Mouse (Mus musculus): ENCODE results near the gene Dnajc4. TPM values are rescaled to one million over a fixed set of nuclear protein-coding genes. Genes with fewer than 3 reads are reported as not detected.

The Dnajc4 gene
- 10 to 100 TPM; 48.2 to 56.1 TPM for total RNA-seq (2021)

DNA sequence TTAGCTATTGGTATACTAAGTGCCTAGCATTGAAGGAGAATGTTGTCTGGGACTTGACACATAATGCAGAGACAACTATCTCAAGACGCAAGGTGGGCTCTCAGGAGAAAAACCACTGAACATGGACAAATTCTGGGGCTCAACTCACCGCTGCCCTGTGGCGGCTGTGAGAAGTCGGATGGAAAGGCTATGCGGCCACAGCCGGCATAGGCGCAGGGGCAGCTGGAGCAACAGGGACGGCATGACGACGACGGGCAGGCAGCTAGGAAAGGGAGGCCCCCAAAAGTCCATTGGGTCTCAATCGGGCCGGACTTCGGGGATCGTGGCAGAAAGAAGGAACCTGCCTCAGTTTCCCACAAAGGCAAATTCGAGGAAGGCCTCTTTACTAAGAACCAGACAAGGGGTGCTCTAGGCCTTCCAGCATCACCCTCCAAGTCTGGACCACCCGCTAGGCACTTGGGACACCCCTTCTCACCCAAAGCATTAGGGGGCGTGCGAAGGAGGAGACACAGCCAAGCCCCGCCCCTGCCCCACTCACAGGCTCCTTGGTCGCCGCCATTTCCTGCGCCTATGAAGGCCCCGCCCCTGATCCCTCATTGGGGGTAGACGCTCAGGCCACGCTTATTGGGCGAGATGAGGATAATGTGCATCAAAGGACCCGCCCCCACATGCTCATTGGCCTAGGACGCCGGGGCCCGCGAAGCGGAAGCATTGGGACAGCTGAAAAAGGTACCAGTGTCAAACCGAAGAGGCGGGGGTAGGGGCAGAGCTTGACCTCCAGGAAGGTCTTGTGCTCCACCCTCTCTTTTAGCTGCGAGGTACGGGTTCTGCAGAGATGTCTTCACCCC, at the start of gene Dnajc4:
TSS of gene Dnajc4 (minus strand) at position 562 of the 848 bp plus-strand sequence.
- intact Hi-C loops (cut with DNase I) = no loop called here
- peak; percentile 94 for DNase-seq (ENCODE audit: low spot score)

GRCm38 (mm10) chr19:7041171-7041570, 48.8 kb upstream of the Dnajc4 start:
- DNase-seq (ENCODE audit: low spot score) = no peak
- intact Hi-C loops (cut with DNase I) = no loop called here

GRCm38 (mm10) chr19:7040637-7041130, 48.3 kb upstream of the Dnajc4 start:
- no peak for DNase-seq (ENCODE audit: low spot score)
- intact Hi-C loops (cut with DNase I) = no loop called here

DNA sequence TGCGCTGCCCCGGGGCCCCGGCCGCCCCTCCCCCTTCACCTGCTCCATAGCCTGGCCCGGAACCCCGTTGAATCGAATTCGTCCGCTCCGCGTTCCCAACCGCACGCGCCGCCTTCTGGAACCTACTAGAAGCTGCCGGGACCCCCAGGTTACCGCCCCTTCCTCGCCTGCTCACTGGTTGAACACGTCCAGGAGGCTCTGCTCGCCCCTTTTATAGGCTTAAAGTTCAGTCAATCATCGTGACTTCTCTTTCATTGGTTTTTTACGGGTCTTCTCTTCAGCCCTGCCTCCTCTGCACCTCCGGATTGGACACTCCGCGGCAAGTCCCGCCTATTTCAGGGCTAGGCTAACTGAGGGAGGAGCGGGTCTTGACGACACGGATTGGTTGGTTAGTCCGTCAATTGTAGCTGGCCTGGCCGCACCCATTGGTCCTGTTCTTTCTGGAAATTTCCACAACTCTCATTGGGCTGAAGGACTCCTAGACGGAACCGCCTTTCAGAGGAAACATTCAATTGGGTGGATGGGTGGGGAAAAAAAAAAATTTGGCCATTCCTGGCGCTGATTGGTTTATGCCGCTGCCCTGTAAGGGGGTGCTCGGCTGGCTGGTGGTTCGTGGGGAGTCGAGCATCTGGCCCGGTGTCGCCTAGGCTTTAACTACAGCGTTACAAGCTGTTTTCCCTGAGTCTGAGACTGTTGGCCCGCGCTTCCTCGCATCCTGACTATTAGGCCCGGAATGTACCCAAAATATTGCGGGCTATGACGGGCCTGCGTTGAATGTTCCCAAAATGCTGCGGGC, 47.7 kb upstream of the Dnajc4 start, which contains the start of gene Stip1:
TSS of gene Stip1 (minus strand) at position 127 of the 796 bp plus-strand sequence.
- DNase-seq (ENCODE audit: low spot score) = peak; percentile 100
- intact Hi-C loops (cut with DNase I) = loop anchor here (5.0 kb wide), 1 partner anchor 43 kb away; the partner anchor contains the start of genes Nudt22 and Trpt1

GRCm38 (mm10) chr19:7039088-7039720, 46.8 kb upstream of the Dnajc4 start:
- no peak for DNase-seq (ENCODE audit: low spot score)
- intact Hi-C loops (cut with DNase I) = loop anchor here (5.0 kb wide), 1 partner anchor 42 kb away; the partner anchor contains the start of genes Nudt22 and Trpt1

- intact Hi-C loops (cut with DNase I) = no loop called here
- DNase-seq (ENCODE audit: low spot score) = no peak
These were observed 41.6 kb upstream of the Dnajc4 start for GRCm38 (mm10) chr19:7034006-7034405.

DNA sequence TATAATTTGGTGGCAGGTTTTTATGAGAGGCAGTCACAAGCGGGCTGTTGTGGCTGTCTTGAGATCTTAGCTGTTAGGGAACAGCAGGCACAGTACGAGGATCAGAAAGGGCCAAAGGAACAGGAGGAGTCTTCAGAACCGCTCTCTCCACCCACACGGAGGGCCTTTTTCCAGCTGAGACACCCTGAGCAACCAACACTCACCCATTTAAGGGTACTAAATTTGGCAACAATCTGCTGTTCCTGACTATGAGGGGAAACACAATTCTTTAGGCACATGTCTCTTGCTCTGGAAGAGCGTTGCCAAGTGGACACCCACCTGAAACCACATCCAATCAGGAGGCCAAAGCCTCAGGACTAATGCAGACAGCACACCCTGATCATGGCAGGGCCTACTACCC, 37.2 kb upstream of the Dnajc4 start:
- intact Hi-C loops (cut with DNase I) = no loop called here
- no peak for DNase-seq (ENCODE audit: low spot score)

- intact Hi-C loops (cut with DNase I) = loop anchor here (2.0 to 5.0 kb wide), 3 partner anchors 43 to 531 kb away; partner anchors contain the start of genes Catsperz and Plcb3
These were observed 27.9 kb upstream of the Dnajc4 start for GRCm38 (mm10) chr19:7020224-7020641.

DNA sequence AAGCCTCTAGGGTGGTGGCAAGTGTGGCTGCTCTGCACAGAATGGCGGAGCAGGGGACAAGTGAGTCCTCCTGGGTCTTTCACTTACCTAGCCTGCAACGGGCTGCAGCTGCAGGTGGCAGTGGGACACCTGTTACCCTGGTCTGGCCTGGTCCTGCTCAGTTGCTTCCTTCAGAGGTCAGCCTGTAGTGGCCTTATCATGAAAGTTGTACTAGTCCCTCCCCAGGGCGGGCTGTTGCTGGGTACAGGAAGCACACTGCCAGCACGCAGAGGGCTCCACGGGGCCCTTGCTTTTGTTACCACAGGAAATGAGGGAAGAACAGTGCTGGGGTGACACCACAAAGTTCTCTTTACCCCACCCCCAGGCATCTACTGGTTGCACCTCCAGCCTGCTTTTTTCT, 26.8 kb upstream of the Dnajc4 start, which contains the start of gene Fermt3:
TSS of gene Fermt3 (minus strand) at position 279 of the 400 bp plus-strand sequence.
- DNase-seq (ENCODE audit: low spot score) = peak; percentile 39
- intact Hi-C loops (cut with DNase I) = no loop called here

More at GRCm38 (mm10) chr19:7020224-7020641, 27.9 kb upstream of the Dnajc4 start:
- no peak for DNase-seq (ENCODE audit: low spot score)

DNA sequence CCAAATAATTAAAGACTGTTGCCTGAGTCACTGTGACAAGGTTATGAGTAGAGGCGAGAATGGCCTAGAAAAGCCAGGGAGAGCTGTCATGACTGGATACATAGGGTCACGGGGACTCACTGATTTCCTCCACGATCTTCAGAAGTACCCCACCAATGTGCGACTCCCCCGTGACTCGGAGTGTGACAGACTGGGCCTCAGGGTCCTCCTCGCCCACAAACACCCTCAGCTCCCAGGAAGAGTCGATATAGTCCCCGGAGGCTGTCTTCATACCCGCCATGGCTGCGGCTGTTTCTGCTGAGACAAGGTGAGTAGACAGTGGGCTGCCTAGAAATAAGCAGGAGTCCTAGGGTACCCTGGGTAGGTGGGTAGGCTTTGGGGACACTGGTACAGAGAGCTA, 26.2 kb upstream of the Dnajc4 start:
- intact Hi-C loops (cut with DNase I) = no loop called here

GRCm38 (mm10) chr19:7017541-7018457, 25.4 kb upstream of the Dnajc4 start:
- intact Hi-C loops (cut with DNase I) = no loop called here
- DNase-seq (ENCODE audit: low spot score) = no peak

More for the DNA sequence above, 26.2 kb upstream of the Dnajc4 start:
- DNase-seq (ENCODE audit: low spot score) = no peak

- intact Hi-C loops (cut with DNase I) = no loop called here
- no peak for DNase-seq (ENCODE audit: low spot score)
These were observed 22.2 kb upstream of the Dnajc4 start for GRCm38 (mm10) chr19:7014481-7015135.

DNA sequence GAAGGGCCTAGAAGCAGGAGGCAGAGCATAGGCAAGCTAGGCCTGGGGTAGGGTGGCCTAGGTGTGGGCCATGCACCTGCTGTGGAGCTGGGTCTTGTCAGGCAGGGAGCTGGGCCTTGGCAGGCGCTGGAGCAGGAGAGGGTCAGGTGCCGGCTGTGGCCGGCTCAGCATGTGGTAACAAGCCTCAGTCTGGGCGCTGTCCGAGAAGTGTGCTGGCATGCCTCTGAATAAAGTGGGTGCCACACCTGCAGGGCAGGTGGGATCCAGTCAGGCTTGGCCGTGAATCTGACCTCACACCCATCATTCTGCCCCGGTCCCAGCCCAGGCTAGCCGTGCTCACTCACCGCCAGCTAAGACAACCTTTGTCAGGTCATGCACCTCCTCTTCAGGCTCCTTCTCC, 21.6 kb upstream of the Dnajc4 start:
- no peak for DNase-seq (ENCODE audit: low spot score)
- intact Hi-C loops (cut with DNase I) = no loop called here

DNA sequence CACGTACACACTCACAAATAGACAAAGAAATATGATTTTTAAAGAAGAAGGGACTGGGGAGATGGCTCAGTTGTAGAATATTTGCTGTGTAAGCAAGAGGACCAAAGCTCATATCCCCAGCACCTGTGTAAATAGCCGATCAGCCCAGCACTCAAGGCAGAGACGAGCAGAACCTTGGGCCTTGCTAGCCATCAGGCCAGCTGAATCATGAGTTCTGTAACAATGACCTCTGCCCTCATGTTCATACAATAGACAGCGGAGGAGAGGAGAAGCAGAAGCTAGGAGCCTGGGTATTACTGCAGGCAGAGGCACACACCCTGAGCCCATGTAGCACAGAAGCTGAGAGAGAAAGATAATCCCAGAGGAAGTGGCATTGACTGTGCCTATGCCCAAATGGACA, 20.1 kb upstream of the Dnajc4 start:
- intact Hi-C loops (cut with DNase I) = no loop called here
- no peak for DNase-seq (ENCODE audit: low spot score)

- DNase-seq (ENCODE audit: low spot score) = no peak
- intact Hi-C loops (cut with DNase I) = no loop called here
These were observed 14.7 kb upstream of the Dnajc4 start for GRCm38 (mm10) chr19:7006892-7007593.

- intact Hi-C loops (cut with DNase I) = loop anchor here (5.0 kb wide), 1 partner anchor 38 kb away; the partner anchor contains the start of gene Stip1
- no peak for DNase-seq (ENCODE audit: low spot score)
These were observed 7.1 kb upstream of the Dnajc4 start for GRCm38 (mm10) chr19:6999360-7000063.

- DNase-seq (ENCODE audit: low spot score) = no peak
- intact Hi-C loops (cut with DNase I) = loop anchor here (5.0 kb wide), 1 partner anchor 39 kb away; the partner anchor contains the start of gene Stip1
These were observed 5.4 kb upstream of the Dnajc4 start for GRCm38 (mm10) chr19:6997721-6998290.
